Mouse (Mus musculus) heart, postnatal 0 days (tissue): Measurements from ENCODE around the gene Plrg1.

Experiments used
- CTCF ChIP-seq: IDR thresholded peaks from 2 replicates; pipeline ENCODE4 v1.5.1; 2016; ENCODE audit warnings: antibody characterized with exemption, control low read depth, low read depth
- EP300 ChIP-seq: IDR thresholded peaks from 2 replicates; pipeline ENCODE4 v1.6.1; 2016; ENCODE audit warnings: antibody characterized with exemption, low read depth

GRCm38 (mm10) chr3:83021176-83021575 lies 34.1 kb upstream of the Plrg1 start:
- no peak for TF ChIP-seq CTCF
- TF ChIP-seq EP300, result no peak
